Mouse (Mus musculus) heart, adult 2 months (tissue): ENCODE measurements around the gene Robo1. TPM values are rescaled to one million over a fixed set of nuclear protein-coding genes. Genes with fewer than 3 reads are reported as not detected.

ENCODE experiments used
- DNase-seq, 2 experiments: peaks; one replicate each; pipeline ENCODE4 v3.0.0; 2021
- H3K27ac ChIP-seq: fragments of 200-600 bp; 2 replicates; pipeline ENCODE4 v1.8.1; 2022
- H3K27me3 ChIP-seq: fragments of 200-500 bp; 2 replicates; pipeline ENCODE4 v1.6.1; 2012; ENCODE audit warnings: mild to moderate bottlenecking, low read length, inconsistent platforms, mixed read lengths; ENCODE audit not compliant: control insufficient read depth, insufficient read depth
- H3K36me3 ChIP-seq: fragments of 200-500 bp; 2 replicates; pipeline ENCODE4 v1.6.1; 2012; ENCODE audit warnings: low read length, inconsistent platforms; ENCODE audit not compliant: control insufficient read depth, insufficient read depth
- H3K4me1 ChIP-seq: fragments of 200-500 bp; 2 replicates; pipeline ENCODE4 v1.6.1; 2011; ENCODE audit warnings: low read length; ENCODE audit not compliant: control insufficient read depth, insufficient read depth
- H3K4me3 ChIP-seq: fragments of 200-600 bp; 2 replicates; pipeline ENCODE4 v1.8.1; 2022
- H3K79me2 ChIP-seq: fragments of 200-500 bp; replicated peaks from 2 replicates; pipeline ENCODE4 v1.6.1; 2012; ENCODE audit warnings: mild to moderate bottlenecking, inconsistent platforms, low read length, moderate library complexity, mixed read lengths; ENCODE audit not compliant: control insufficient read depth, insufficient read depth
- H3K9ac ChIP-seq: fragments of 200-500 bp; 2 replicates; pipeline ENCODE4 v1.6.1; 2012; ENCODE audit warnings: low read depth, mild to moderate bottlenecking, control low read depth, inconsistent platforms, low read length, mixed read lengths
- CTCF ChIP-seq: fragments of 200-600 bp; IDR thresholded peaks from 2 replicates; pipeline ENCODE4 v1.8.1; 2022; ENCODE audit warnings: antibody characterized with exemption, mild to moderate bottlenecking, moderate library complexity
- EP300 ChIP-seq: fragments of 200-500 bp; IDR thresholded peaks from 2 replicates; pipeline ENCODE4 v1.6.1; 2011; ENCODE audit warnings: low read depth, low read length, control low read depth; ENCODE audit not compliant: insufficient read depth
- POLR2A ChIP-seq: fragments of 200-500 bp; IDR thresholded peaks from 2 replicates; pipeline ENCODE4 v1.6.1; 2011; ENCODE audit warnings: mild to moderate bottlenecking, low read depth, low read length, control low read depth; ENCODE audit not compliant: insufficient read depth
- whole genome bisulfite sequencing: fragments of 180-500 bp; shearing (Covaris S2); methylation state at CpG from one replicate; pipeline ENCODE4 v1.1.7; 2018; 5-methylcytosine and 5-hydroxymethylcytosine counted together
- intact Hi-C: fragments of 180-260 bp; cut with DNase I; formaldehyde crosslinking; loops from one replicate; pipeline ENCODE4 v1.15.1; 2025
- polyA plus RNA-seq: library from polyadenylated mRNA; depleted of rRNA; stranded (reverse); fragments of >200 nt; gene quantifications from 2 replicates; pipeline ENCODE4 v1.2.3, GENCODE M21; 2012
- total RNA-seq, 2 experiments: library from RNA; stranded (reverse); gene quantifications; 2 replicates each; pipeline ENCODE4 v1.2.3; 2021

Robo1 gene
- total and polyA plus RNA-seq, 3 experiments: 0.76 to 1.2 (median 1.1) TPM

GRCm38 (mm10) chr16:72337757-72338156, 29.7 kb downstream of the Robo1 start:
- 96% methylated on average over 1 of the region's 1 CpGs for WGBS
- no peaks in the 10 kb centered on the region for H3K36me3 ChIP-seq
- H3K4me1 ChIP-seq: no peaks in the 10 kb centered on the region
- intact Hi-C loops: no loop called here
- DNase-seq: no peak
- no peak for TF ChIP-seq CTCF
- H3K9ac ChIP-seq: no peak overlapping the region
- no peaks in the 10 kb centered on the region for H3K27me3 ChIP-seq
- H3K27ac ChIP-seq: no peak overlapping the region
- no peaks in the 10 kb centered on the region for H3K79me2 ChIP-seq
- no peak overlapping the region for H3K4me3 ChIP-seq

- Histone ChIP-seq H3K27ac (no peak overlapping the region), H3K9ac (no peak overlapping the region), H3K36me3 (no peaks in the 10 kb centered on the region), H3K4me1 (no peaks in the 10 kb centered on the region), H3K27me3 (no peaks in the 10 kb centered on the region), H3K4me3 (no peak overlapping the region), H3K79me2 (no peaks in the 10 kb centered on the region)
- TF ChIP-seq POLR2A: no peak
- no peak for TF ChIP-seq CTCF
- no peak for TF ChIP-seq EP300
- no peak for DNase-seq
- intact Hi-C loops: loop anchor here (5.0 to 10.0 kb wide), 2 partner anchors 254 to 632 kb away; no protein-coding TSS in a partner anchor
- WGBS: 74% methylated on average over 5 of the region's 5 CpGs
Measured at GRCm38 (mm10) chr16:72350422-72350821, 42.3 kb downstream of the Robo1 start.

GRCm38 (mm10) chr16:72356515-72357357, 48.6 kb downstream of the Robo1 start:
- Histone ChIP-seq H3K9ac (no peak overlapping the region), H3K27me3 (no peaks in the 10 kb centered on the region), H3K36me3 (no peaks in the 10 kb centered on the region), H3K4me3 (no peak overlapping the region), H3K79me2 (no peaks in the 10 kb centered on the region), H3K4me1 (no peaks in the 10 kb centered on the region), H3K27ac (no peak overlapping the region)
- no peak for DNase-seq
- intact Hi-C loops: loop anchor here (10.0 kb wide), 1 partner anchor 248 kb away; no protein-coding TSS in a partner anchor
- 60% methylated on average over 2 of the region's 2 CpGs for WGBS
- TF ChIP-seq EP300 (no peak), CTCF (peak; percentile 80)

- 29% methylated on average over 5 of the region's 5 CpGs for WGBS
- H3K27ac ChIP-seq: no peak overlapping the region
- no peak overlapping the region for H3K4me3 ChIP-seq
Measured at GRCm38 (mm10) chr16:72376896-72377295, 68.8 kb downstream of the Robo1 start.

GRCm38 (mm10) chr16:72381819-72382218, 73.7 kb downstream of the Robo1 start:
- H3K27ac ChIP-seq: no peak overlapping the region
- intact Hi-C loops: no loop called here
- H3K36me3 ChIP-seq: no peaks in the 10 kb centered on the region
- 0 out of 2 replicates have a peak, but pooled peaks cover 1% of the 10 kb centered on the region for H3K27me3 ChIP-seq
- DNase-seq: no peak
- 21% methylated on average over 6 of the region's 6 CpGs for WGBS
- no peak overlapping the region for H3K4me3 ChIP-seq
- no peak overlapping the region for H3K9ac ChIP-seq
- TF ChIP-seq CTCF: no peak
- TF ChIP-seq EP300: no peak
- no peak for TF ChIP-seq POLR2A
- H3K4me1 ChIP-seq: no peaks in the 10 kb centered on the region
- H3K79me2 ChIP-seq: no peaks in the 10 kb centered on the region

More at GRCm38 (mm10) chr16:72376896-72377295, 68.8 kb downstream of the Robo1 start:
- no peaks in the 10 kb centered on the region for H3K4me1 ChIP-seq
- no peak overlapping the region for H3K9ac ChIP-seq
- H3K36me3 ChIP-seq: no peaks in the 10 kb centered on the region
- H3K27me3 ChIP-seq: 0 out of 2 replicates have a peak, but pooled peaks cover 1% of the 10 kb centered on the region
- intact Hi-C loops: no loop called here
- TF ChIP-seq POLR2A (no peak), CTCF (no peak), EP300 (no peak)
- no peak for DNase-seq
- H3K79me2 ChIP-seq: no peaks in the 10 kb centered on the region

- DNase-seq: no peak
Measured at GRCm38 (mm10) chr16:72383566-72383965, 75.5 kb downstream of the Robo1 start.

More at GRCm38 (mm10) chr16:72383566-72383965, 75.5 kb downstream of the Robo1 start:
- WGBS: 16% methylated on average over 1 of the region's 1 CpGs
- no peaks in the 10 kb centered on the region for H3K36me3 ChIP-seq
- no peak overlapping the region for H3K27ac ChIP-seq
- H3K79me2 ChIP-seq: no peaks in the 10 kb centered on the region
- H3K4me3 ChIP-seq: no peak overlapping the region
- H3K4me1 ChIP-seq: no peaks in the 10 kb centered on the region
- TF ChIP-seq EP300 (no peak), CTCF (no peak), POLR2A (no peak)
- no peaks in the 10 kb centered on the region for H3K27me3 ChIP-seq
- H3K9ac ChIP-seq: no peak overlapping the region
- intact Hi-C loops: no loop called here
